ENCODE assay signal across 8 mouse cellular contexts in the genomic region with DNA sequence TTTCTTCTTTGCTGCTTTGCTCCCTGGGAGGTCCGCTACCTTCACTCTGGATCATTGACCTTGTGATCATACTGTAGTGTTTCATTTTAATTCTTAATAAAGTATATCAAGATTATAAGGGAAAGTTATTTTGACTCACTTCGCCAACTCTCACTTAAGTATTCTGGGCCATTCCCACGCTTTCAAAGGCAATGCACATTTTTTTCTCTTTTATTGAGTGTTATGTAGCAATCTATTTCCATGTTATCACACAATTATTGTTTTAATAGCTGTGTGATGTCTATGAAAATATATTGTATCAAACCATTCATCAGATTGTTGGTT. TPM values are rescaled to one million over a fixed set of nuclear protein-coding genes. Genes with fewer than 3 reads are reported as not detected.
DNase-seq lines count a peak whose midpoint lies in the region; ATAC-seq and TF ChIP-seq lines count a peak whose summit lies in the region.

A gene (minus strand): TSS at position 25 of the 324 bp plus-strand sequence.

- ATAC-seq in embryonic facial prominence, embryonic 11.5 days (replicated peaks; ENCODE audit: insufficient number of reproducible peaks, low FRiP score, low TSS enrichment, low read depth) = no peak
- no peak for ATAC-seq in hindbrain, postnatal 0 days

- H3K27ac ChIP-seq in embryonic facial prominence, embryonic 11.5 days (replicated peaks; ENCODE audit: low read depth, low read length) = no peak within 1 kb of the TSS
- peak within 1 kb of the TSS; percentile 81 for H3K27ac ChIP-seq in hindbrain, postnatal 0 days
- H3K27ac ChIP-seq in midbrain, embryonic 10.5 days (replicated peaks) = peak within 1 kb of the TSS; percentile 87

- H3K4me2 ChIP-seq in embryonic facial prominence, embryonic 11.5 days (ENCODE audit: low read depth, low read length) = peak within 1 kb of the TSS; percentile 74
- peak within 1 kb of the TSS; percentile 78 for H3K4me2 ChIP-seq in hindbrain, postnatal 0 days (ENCODE audit: low read depth, low read length)

- H3K4me1 ChIP-seq in embryonic facial prominence, embryonic 11.5 days (ENCODE audit: control insufficient read depth, insufficient read depth, low read length) = no peaks in the 10 kb centered on the region
- H3K4me1 ChIP-seq in hindbrain, postnatal 0 days (ENCODE audit: insufficient read depth, low read length) = no peaks in the 10 kb centered on the region
- H3K4me1 ChIP-seq in midbrain, embryonic 10.5 days = peaks cover 12% of the 10 kb centered on the region

- no peaks in the 10 kb centered on the region for H3K27me3 ChIP-seq in embryonic facial prominence, embryonic 11.5 days (ENCODE audit: control insufficient read depth, insufficient read depth, low read length)
- no peaks in the 10 kb centered on the region for H3K27me3 ChIP-seq in hindbrain, postnatal 0 days (ENCODE audit: insufficient read depth, low read length)
- H3K27me3 ChIP-seq in midbrain, embryonic 10.5 days (ENCODE audit: low read depth, poor library complexity, severe bottlenecking) = no peaks in the 10 kb centered on the region; the same call in 1 of the 2 replicates

- 54% methylated on average over 3 of the region's 3 CpGs for WGBS in embryonic facial prominence, embryonic 11.5 days
- WGBS in hindbrain, postnatal 0 days = 36% methylated on average over 3 of the region's 3 CpGs
- WGBS in midbrain, embryonic 10.5 days = 57% methylated on average over 3 of the region's 3 CpGs

- H3K9ac ChIP-seq in embryonic facial prominence, embryonic 11.5 days (replicated peaks; ENCODE audit: low read length) = peak within 1 kb of the TSS; percentile 77
- peak within 1 kb of the TSS; percentile 79 for H3K9ac ChIP-seq in hindbrain, postnatal 0 days (replicated peaks; ENCODE audit: low read length)

- H3K36me3 ChIP-seq in embryonic facial prominence, embryonic 11.5 days (replicated peaks; ENCODE audit: control insufficient read depth, insufficient read depth, low read depth, low read length) = no peaks in the 10 kb centered on the region
- H3K36me3 ChIP-seq in hindbrain, postnatal 0 days (ENCODE audit: insufficient read depth, low read length) = no peaks in the 10 kb centered on the region
- no peaks in the 10 kb centered on the region for H3K36me3 ChIP-seq in midbrain, embryonic 10.5 days

- H3K4me3 ChIP-seq in embryonic facial prominence, embryonic 11.5 days (ENCODE audit: low read depth, low read length) = peak within 1 kb of the TSS; percentile 70
- H3K4me3 ChIP-seq in hindbrain, postnatal 0 days (ENCODE audit: low read length) = peak within 1 kb of the TSS; percentile 74
- peak within 1 kb of the TSS; percentile 77 for H3K4me3 ChIP-seq in midbrain, embryonic 10.5 days

- H3K9me3 ChIP-seq in embryonic facial prominence, embryonic 11.5 days (replicated peaks; ENCODE audit: control insufficient read depth, low read length) = no peaks in the 10 kb centered on the region
- no peaks in the 10 kb centered on the region for H3K9me3 ChIP-seq in hindbrain, postnatal 0 days (ENCODE audit: low read length)
- no peaks in the 10 kb centered on the region for H3K9me3 ChIP-seq in midbrain, embryonic 10.5 days (replicated peaks)

- DNase-seq in layer of hippocampus, adult 8-10 months (ENCODE audit: low spot score in 2 of 2) = no peak
- DNase-seq in layer of hippocampus, adult 9-11 months = no peak
- DNase-seq in embryonic facial prominence, embryonic 11.5 days (ENCODE audit: low spot score) = no peak
- no peak for DNase-seq in hindbrain, postnatal 0 days (ENCODE audit: low spot score)
- DNase-seq in midbrain, embryonic 10.5 days (ENCODE audit: low spot score) = no peak
- DNase-seq in cerebellum, postnatal 14 days = no peak
- no peak for DNase-seq in right cerebral cortex, postnatal 25 days
- DNase-seq in kidney, postnatal 25 days = no peak

- no peak for TF ChIP-seq CTCF in hindbrain, postnatal 0 days (IDR thresholded peaks at IDR 0.05; ENCODE audit: low read depth)

RNA-seq across cellular contexts. Expression of the gene that starts here (rescaled TPM):
- 10 to 100 TPM; 56.1 to 63.1 (median 61.7) TPM for total RNA-seq in layer of hippocampus, adult 8-10 months (2022)
- 7.4 and 8.3 TPM in 2 replicates for polyA plus RNA-seq in embryonic facial prominence, embryonic 11.5 days (2014; fragmentation: Nextera tagmentation; extraction: Ambion mirVana)
- 43.5 and 48.0 TPM in 2 replicates for total RNA-seq in hindbrain, postnatal 0 days (2014; rRNA removed)
- 30.7 and 31.4 TPM in 2 replicates for polyA plus RNA-seq in hindbrain, postnatal 0 days (2015; fragmentation: Nextera tagmentation; extraction: Ambion mirVana)
- 8.9 and 10.4 TPM in 2 replicates for polyA plus RNA-seq in midbrain, embryonic 10.5 days (2016; fragmentation: Nextera tagmentation; extraction: Ambion mirVana)
